Mouse (Mus musculus) CH12.LX (cell line): Measurements from ENCODE around the gene Gm45837.

Source experiments
- POLR2A ChIP-seq: IDR thresholded peaks from 2 replicates; pipeline ENCODE4 v1.6.1; 2011; ENCODE audit warnings: low read depth, mild to moderate bottlenecking, improper control_type of control experiment, low read length
- RCOR1 ChIP-seq: conservative IDR thresholded peaks from 2 replicates; pipeline ENCODE4 v1.6.1; 2012; ENCODE audit warnings: low read depth, mild to moderate bottlenecking, inconsistent platforms, low read length, improper control_type of control experiment
- SIN3A ChIP-seq: IDR thresholded peaks from 2 replicates; pipeline ENCODE4 v1.6.1; 2012; ENCODE audit warnings: low read length, improper control_type of control experiment, inconsistent platforms

- no peak for TF ChIP-seq RCOR1
- TF ChIP-seq SIN3A, result no peak
- TF ChIP-seq POLR2A, result no peak
These were observed 66.5 kb downstream of the Gm45837 start for GRCm38 (mm10) chr7:101477200-101477599.
